Mouse (Mus musculus): ENCODE measurements around the gene Evi2a. TPM values are rescaled to one million over a fixed set of nuclear protein-coding genes. Genes with fewer than 3 reads are reported as not detected.

The Evi2a gene
- total and polyA plus RNA-seq, 2 experiments from 2014 or later: 3.0 to 4.5 TPM

GRCm38 (mm10) chr11:79527015-79527738 lies 3.2 kb downstream of the Evi2a start:
- H3K4me1 ChIP-seq (ENCODE audit: insufficient read depth, low read length): 0 out of 2 replicates have a peak, but pooled peaks cover 4% of the 10 kb centered on the region
- H3K9me3 ChIP-seq (ENCODE audit: low read length): no peaks in the 10 kb centered on the region
- no peaks in the 10 kb centered on the region for H3K27me3 ChIP-seq (ENCODE audit: insufficient read depth, low read length)
- 77% methylated on average over 15 of the region's 15 CpGs for WGBS
- ATAC-seq: no peak
- no peak overlapping the region for H3K27ac ChIP-seq
- DNase-seq (ENCODE audit: low spot score): no peak
- no peak overlapping the region for H3K4me3 ChIP-seq (ENCODE audit: low read length)
- H3K36me3 ChIP-seq (ENCODE audit: insufficient read depth, low read length): no peaks in the 10 kb centered on the region
- H3K4me2 ChIP-seq (ENCODE audit: low read depth, low read length): no peak overlapping the region
- no peak for TF ChIP-seq CTCF (IDR thresholded peaks at IDR 0.05; ENCODE audit: low read depth)
- H3K9ac ChIP-seq (replicated peaks; ENCODE audit: low read length): no peak overlapping the region

- Histone ChIP-seq H3K36me3 (ENCODE audit: insufficient read depth, low read length) (no peaks in the 10 kb centered on the region), H3K4me1 (ENCODE audit: insufficient read depth, low read length) (0 out of 2 replicates have a peak, but pooled peaks cover 4% of the 10 kb centered on the region), H3K4me2 (ENCODE audit: low read depth, low read length) (no peak overlapping the region), H3K27ac (no peak overlapping the region), H3K4me3 (ENCODE audit: low read length) (no peak overlapping the region), H3K27me3 (ENCODE audit: insufficient read depth, low read length) (no peaks in the 10 kb centered on the region), H3K9ac (replicated peaks; ENCODE audit: low read length) (no peak overlapping the region), H3K9me3 (ENCODE audit: low read length) (no peaks in the 10 kb centered on the region)
- WGBS: 91% methylated on average over 3 of the region's 3 CpGs
- no peak for ATAC-seq
- no peak for TF ChIP-seq CTCF (IDR thresholded peaks at IDR 0.05; ENCODE audit: low read depth)
- DNase-seq (ENCODE audit: low spot score): no peak
Observed at GRCm38 (mm10) chr11:79526549-79526948, 3.9 kb downstream of the Evi2a start.

- Histone ChIP-seq H3K27me3 (ENCODE audit: insufficient read depth, low read length) (no peaks in the 10 kb centered on the region), H3K9ac (replicated peaks; ENCODE audit: low read length) (no peak overlapping the region), H3K4me3 (ENCODE audit: low read length) (no peak overlapping the region), H3K4me1 (ENCODE audit: insufficient read depth, low read length) (0 out of 2 replicates have a peak, but pooled peaks cover 4% of the 10 kb centered on the region), H3K9me3 (ENCODE audit: low read length) (no peaks in the 10 kb centered on the region), H3K4me2 (ENCODE audit: low read depth, low read length) (no peak overlapping the region), H3K27ac (no peak overlapping the region), H3K36me3 (ENCODE audit: insufficient read depth, low read length) (no peaks in the 10 kb centered on the region)
- DNase-seq (ENCODE audit: low spot score): no peak
- no peak for TF ChIP-seq CTCF (IDR thresholded peaks at IDR 0.05; ENCODE audit: low read depth)
- 83% methylated on average over 1 of the region's 1 CpGs for WGBS
- ATAC-seq: no peak
Observed at GRCm38 (mm10) chr11:79524310-79524575, 6.2 kb downstream of the Evi2a start.

- TF ChIP-seq CTCF (IDR thresholded peaks at IDR 0.05; ENCODE audit: low read depth): no peak
- no peak within 1 kb of the TSS for H3K4me3 ChIP-seq (ENCODE audit: low read length)
- WGBS: 89% methylated on average over 10 of the region's 10 CpGs
- H3K36me3 ChIP-seq (ENCODE audit: insufficient read depth, low read length): no peaks in the 10 kb centered on the region
- DNase-seq (ENCODE audit: low spot score) (no peak), ATAC-seq (no peak)
- no peak within 1 kb of the TSS for H3K9ac ChIP-seq (replicated peaks; ENCODE audit: low read length)
- H3K9me3 ChIP-seq (ENCODE audit: low read length): no peaks in the 10 kb centered on the region
- H3K4me2 ChIP-seq (ENCODE audit: low read depth, low read length): no peak within 1 kb of the TSS
- 0 out of 2 replicates have a peak, but pooled peaks cover 4% of the 10 kb centered on the region for H3K4me1 ChIP-seq (ENCODE audit: insufficient read depth, low read length)
- H3K27me3 ChIP-seq (ENCODE audit: insufficient read depth, low read length): no peaks in the 10 kb centered on the region
- peak within 1 kb of the TSS; percentile 7; the same call in 1 of the 2 replicates for H3K27ac ChIP-seq
Observed at GRCm38 (mm10) chr11:79523560-79524309, 6.7 kb downstream of the Evi2a start, which contains the start of gene Evi2b. Gene Evi2b (minus strand): TSS chr11:79523762.

- no peak for ATAC-seq
- Histone ChIP-seq H3K4me3 (ENCODE audit: low read length) (no peak overlapping the region), H3K4me2 (ENCODE audit: low read depth, low read length) (no peak overlapping the region), H3K4me1 (ENCODE audit: insufficient read depth, low read length) (0 out of 2 replicates have a peak, but pooled peaks cover 4% of the 10 kb centered on the region), H3K9ac (replicated peaks; ENCODE audit: low read length) (no peak overlapping the region), H3K27me3 (ENCODE audit: insufficient read depth, low read length) (no peaks in the 10 kb centered on the region), H3K9me3 (ENCODE audit: low read length) (no peaks in the 10 kb centered on the region), H3K36me3 (ENCODE audit: insufficient read depth, low read length) (no peaks in the 10 kb centered on the region), H3K27ac (no peak overlapping the region)
- no peak for DNase-seq (ENCODE audit: low spot score)
- no peak for TF ChIP-seq CTCF (IDR thresholded peaks at IDR 0.05; ENCODE audit: low read depth)
- 90% methylated on average over 1 of the region's 1 CpGs for WGBS
Observed at GRCm38 (mm10) chr11:79522944-79523343, 7.5 kb downstream of the Evi2a start.

- ATAC-seq: no peak
Observed at GRCm38 (mm10) chr11:79521930-79522329, 8.5 kb downstream of the Evi2a start.

GRCm38 (mm10) chr11:79520772-79521171 lies 9.6 kb downstream of the Evi2a start:
- no peak overlapping the region for H3K4me3 ChIP-seq (ENCODE audit: low read length)
- TF ChIP-seq CTCF (IDR thresholded peaks at IDR 0.05; ENCODE audit: low read depth): no peak
- H3K9me3 ChIP-seq (ENCODE audit: low read length): no peaks in the 10 kb centered on the region
- no peak overlapping the region for H3K27ac ChIP-seq
- no peak overlapping the region for H3K4me2 ChIP-seq (ENCODE audit: low read depth, low read length)
- H3K36me3 ChIP-seq (ENCODE audit: insufficient read depth, low read length): no peaks in the 10 kb centered on the region
- no peaks in the 10 kb centered on the region for H3K27me3 ChIP-seq (ENCODE audit: insufficient read depth, low read length)
- no peak overlapping the region for H3K9ac ChIP-seq (replicated peaks; ENCODE audit: low read length)
- no peak for ATAC-seq
- no peaks in the 10 kb centered on the region for H3K4me1 ChIP-seq (ENCODE audit: insufficient read depth, low read length)
- no peak for DNase-seq (ENCODE audit: low spot score)

More at GRCm38 (mm10) chr11:79521930-79522329, 8.5 kb downstream of the Evi2a start:
- no peaks in the 10 kb centered on the region for H3K27me3 ChIP-seq (ENCODE audit: insufficient read depth, low read length)
- H3K4me3 ChIP-seq (ENCODE audit: low read length): no peak overlapping the region
- no peak overlapping the region for H3K27ac ChIP-seq
- no peak overlapping the region for H3K9ac ChIP-seq (replicated peaks; ENCODE audit: low read length)
- no peak for TF ChIP-seq CTCF (IDR thresholded peaks at IDR 0.05; ENCODE audit: low read depth)
- H3K36me3 ChIP-seq (ENCODE audit: insufficient read depth, low read length): no peaks in the 10 kb centered on the region
- 0 out of 2 replicates have a peak, but pooled peaks cover 3% of the 10 kb centered on the region for H3K4me1 ChIP-seq (ENCODE audit: insufficient read depth, low read length)
- no peaks in the 10 kb centered on the region for H3K9me3 ChIP-seq (ENCODE audit: low read length)
- no peak for DNase-seq (ENCODE audit: low spot score)
- H3K4me2 ChIP-seq (ENCODE audit: low read depth, low read length): no peak overlapping the region

Data from hindbrain, postnatal 0 days (tissue).